Mouse (Mus musculus) ovary, postnatal 10 days (tissue): Measurements from ENCODE around the gene Col1a1.

Experiments
- DNase-seq: peaks from one replicate; pipeline ENCODE4 v3.0.0; 2022; ENCODE audit warnings: low spot score

Col1a1 gene

GRCm38 (mm10) chr11:94996101-94996500 lies 60.1 kb downstream of the Col1a1 start:
- no peak for DNase-seq

- DNase-seq, result no peak
Observed at GRCm38 (mm10) chr11:94996984-94997383, 61.0 kb downstream of the Col1a1 start.

- no peak for DNase-seq
Observed at GRCm38 (mm10) chr11:94997596-94997995, 61.6 kb downstream of the Col1a1 start.

- no peak for DNase-seq
Observed at GRCm38 (mm10) chr11:94998041-94998531, 62.1 kb downstream of the Col1a1 start.

GRCm38 (mm10) chr11:95000128-95000527 lies 64.1 kb downstream of the Col1a1 start:
- no peak for DNase-seq

GRCm38 (mm10) chr11:95000548-95000947 lies 64.5 kb downstream of the Col1a1 start:
- DNase-seq, result no peak

- DNase-seq, result no peak
Observed at GRCm38 (mm10) chr11:95001058-95001457, 65.0 kb downstream of the Col1a1 start.

- no peak for DNase-seq
Observed at GRCm38 (mm10) chr11:95001584-95002347, 65.7 kb downstream of the Col1a1 start.
